Mouse (Mus musculus) heart, postnatal 10 days (tissue): ENCODE data around the gene Hoxb4. TPM values are rescaled to one million over a fixed set of nuclear protein-coding genes. Genes with fewer than 3 reads are reported as not detected.

Source experiments
- DNase-seq, 2 experiments: peaks; one replicate each; pipeline ENCODE4 v3.0.0; 2021
- intact Hi-C: fragments of 180-260 bp; cut with DNase I; formaldehyde crosslinking; loops from one replicate; pipeline ENCODE4 v1.15.1; 2025
- total RNA-seq, 2 experiments: library from RNA; stranded (reverse); gene quantifications; 2 replicates each; pipeline ENCODE4 v1.2.3; 2021

The Hoxb4 gene
- total RNA-seq, 2 experiments from 2014 or later: 1.1 TPM

- no peak for DNase-seq
- intact Hi-C loops: no loop called here
These were observed 9.1 kb downstream of the Hoxb4 start for GRCm38 (mm10) chr11:96327122-96327521.

- intact Hi-C loops: no loop called here
- DNase-seq: no peak
These were observed 9.7 kb downstream of the Hoxb4 start for GRCm38 (mm10) chr11:96327750-96328149.

- intact Hi-C loops: no loop called here
- DNase-seq: no peak
These were observed 10.5 kb downstream of the Hoxb4 start for GRCm38 (mm10) chr11:96328605-96329004.

GRCm38 (mm10) chr11:96332105-96332504, 14.0 kb downstream of the Hoxb4 start:
- intact Hi-C loops: no loop called here
- no peak for DNase-seq

GRCm38 (mm10) chr11:96332618-96333032, 14.6 kb downstream of the Hoxb4 start:
- intact Hi-C loops: no loop called here
- no peak for DNase-seq

GRCm38 (mm10) chr11:96333241-96334001, 15.4 kb downstream of the Hoxb4 start:
- no peak for DNase-seq
- intact Hi-C loops: no loop called here

- intact Hi-C loops: no loop called here
- DNase-seq: no peak
These were observed 15.9 kb downstream of the Hoxb4 start for GRCm38 (mm10) chr11:96334002-96334364.

GRCm38 (mm10) chr11:96334998-96335397, 16.9 kb downstream of the Hoxb4 start:
- intact Hi-C loops: no loop called here

GRCm38 (mm10) chr11:96336597-96336996, 18.5 kb downstream of the Hoxb4 start:
- no peak for DNase-seq
- intact Hi-C loops: no loop called here

More at GRCm38 (mm10) chr11:96334998-96335397, 16.9 kb downstream of the Hoxb4 start:
- DNase-seq: no peak

GRCm38 (mm10) chr11:96337026-96337425, 19.0 kb downstream of the Hoxb4 start:
- intact Hi-C loops: no loop called here
- DNase-seq: no peak

- DNase-seq: no peak
- intact Hi-C loops: no loop called here
These were observed 21.1 kb downstream of the Hoxb4 start for GRCm38 (mm10) chr11:96338957-96339855.

GRCm38 (mm10) chr11:96340698-96341365, 22.8 kb downstream of the Hoxb4 start:
- DNase-seq: no peak
- intact Hi-C loops: no loop called here

GRCm38 (mm10) chr11:96341701-96342575, 23.9 kb downstream of the Hoxb4 start:
- intact Hi-C loops: no loop called here

GRCm38 (mm10) chr11:96342576-96342930, 24.5 kb downstream of the Hoxb4 start:
- no peak for DNase-seq
- intact Hi-C loops: no loop called here

More at GRCm38 (mm10) chr11:96341701-96342575, 23.9 kb downstream of the Hoxb4 start:
- peak; percentile 59 to 61 for DNase-seq

GRCm38 (mm10) chr11:96343206-96343745, 25.2 kb downstream of the Hoxb4 start:
- no peak for DNase-seq
- intact Hi-C loops: no loop called here

- no peak for DNase-seq
- intact Hi-C loops: no loop called here
These were observed 26.2 kb downstream of the Hoxb4 start for GRCm38 (mm10) chr11:96344061-96344877.

GRCm38 (mm10) chr11:96344878-96345159, 26.8 kb downstream of the Hoxb4 start:
- intact Hi-C loops: no loop called here
- no peak for DNase-seq

- DNase-seq: no peak
- intact Hi-C loops: no loop called here
These were observed 27.3 kb downstream of the Hoxb4 start for GRCm38 (mm10) chr11:96345220-96345892.
